Mouse (Mus musculus) ES-E14 (cell line): ENCODE data around the gene Actr2. TPM values are rescaled to one million over a fixed set of nuclear protein-coding genes. Genes with fewer than 3 reads are reported as not detected.
A peak's percentile ranks its signal among the peaks of the same experiment; 100 is the strongest.

Source experiments
- DNase-seq: peaks from one replicate; pipeline ENCODE4 v3.0.0-alpha.2; 2013; ENCODE audit warnings: low read depth, low spot score
- H3K27ac ChIP-seq: 2 replicates; pipeline ENCODE4 v1.5.1; 2012; ENCODE audit warnings: low read depth, mild to moderate bottlenecking, low read length, moderate library complexity, mixed read lengths; ENCODE audit not compliant: poor library complexity, insufficient read depth, severe bottlenecking
- H3K36me3 ChIP-seq: 2 replicates; pipeline ENCODE4 v1.6.1; 2012; ENCODE audit warnings: mild to moderate bottlenecking, low read length, moderate library complexity, mixed read lengths; ENCODE audit not compliant: control insufficient read depth, poor library complexity, insufficient read depth, severe bottlenecking
- H3K4me1 ChIP-seq, 2 experiments: fragments of 150-350 bp in 1 of 2; sonication (generic) in 1 of 2; 2 replicates each; pipeline ENCODE4 v1.6.1; 2012; ENCODE audit warnings: low read length in 2 of 2, mild to moderate bottlenecking in 1 of 2, mixed read lengths in 1 of 2; ENCODE audit not compliant: control insufficient read depth in 2 of 2, insufficient read depth in 2 of 2, poor library complexity in 1 of 2
- H3K4me3 ChIP-seq, 2 experiments: fragments of 150-350 bp in 1 of 2; sonication (generic) in 1 of 2; 2 replicates each; pipeline ENCODE4 v1.5.1; 2012; ENCODE audit warnings: low read length in 2 of 2, low read depth in 1 of 2, mild to moderate bottlenecking in 1 of 2, mixed read lengths in 1 of 2; ENCODE audit not compliant: insufficient read depth in 1 of 2, poor library complexity in 1 of 2, severe bottlenecking in 1 of 2
- H3K9ac ChIP-seq: 2 replicates; pipeline ENCODE4 v1.6.1; 2012; ENCODE audit warnings: low read depth, mild to moderate bottlenecking, low read length, mixed read lengths; ENCODE audit not compliant: poor library complexity, insufficient read depth, severe bottlenecking
- H3K9me3 ChIP-seq: fragments of 150-350 bp; sonication (generic); 2 replicates; pipeline ENCODE4 v1.6.1; 2012; ENCODE audit warnings: low read depth, mild to moderate bottlenecking, low read length; ENCODE audit not compliant: control insufficient read depth, insufficient read depth
- CHD2 ChIP-seq: IDR thresholded peaks from 2 replicates; pipeline ENCODE4 v1.6.1; 2014; ENCODE audit warnings: mild to moderate bottlenecking, low read depth, low read length, inconsistent platforms
- HCFC1 ChIP-seq: IDR thresholded peaks from 2 replicates; pipeline ENCODE4 v1.6.1; 2012; ENCODE audit warnings: low read length, inconsistent platforms, borderline replicate concordance; ENCODE audit not compliant: insufficient read depth
- MAFK ChIP-seq: IDR thresholded peaks from 2 replicates; pipeline ENCODE4 v1.6.1; 2014; ENCODE audit warnings: mild to moderate bottlenecking, low read depth, low read length, inconsistent platforms; ENCODE audit not compliant: insufficient read depth
- ZC3H11A ChIP-seq: IDR thresholded peaks from 2 replicates; pipeline ENCODE4 v1.6.1; 2012; ENCODE audit warnings: low read depth, mild to moderate bottlenecking, inconsistent platforms, low read length, borderline replicate concordance
- ZNF384 ChIP-seq: IDR thresholded peaks from 2 replicates; pipeline ENCODE4 v1.6.1; 2012; ENCODE audit warnings: low read depth, low read length, inconsistent platforms
- in situ Hi-C, 2 experiments: fragments of 600-800 bp; cut with MboI; formaldehyde crosslinking; loops; one replicate each; pipeline ENCODE4 v1.15.1; 2025; ENCODE audit warnings: low sequenced_read_pairs in 2 of 2, inconsistent platforms in 1 of 2; ENCODE audit not compliant: unreplicated experiment in 2 of 2
- total RNA-seq: library from RNA; depleted of rRNA; stranded (reverse); fragments of 300-350 nt; gene quantifications from 2 replicates; pipeline ENCODE4 v1.2.3, GENCODE M21; 2012

The Actr2 gene
- total RNA-seq, 1 experiment = 107 TPM

DNA sequence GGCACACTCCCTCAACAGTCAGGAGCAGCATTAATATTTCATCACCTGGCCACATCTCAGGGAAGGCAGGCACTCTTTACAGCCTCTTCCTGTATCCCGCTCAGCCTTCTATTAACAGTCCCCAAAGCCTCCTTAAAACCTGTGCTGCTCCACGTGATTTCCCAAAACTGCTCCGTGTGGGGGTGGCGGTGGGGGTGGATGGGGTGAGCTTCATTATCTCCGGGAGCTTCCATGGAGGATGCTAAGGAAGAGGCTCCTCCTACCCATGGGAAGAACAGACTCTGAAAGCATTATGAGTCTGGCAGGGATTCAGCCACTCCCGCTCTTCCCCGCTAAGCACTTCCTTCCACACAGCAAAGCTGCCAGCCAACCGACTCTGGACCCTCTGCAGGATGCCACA is 74.0 kb downstream of the Actr2 start:
- Histone ChIP-seq H3K4me1 (peaks cover 3 to 33% of the 10 kb centered on the region in 2 experiments; a peak in 3 of 4 replicates), H3K4me3 (peak overlapping the region in 1 of 2 experiments; percentile 19; a peak in 1 of 4 replicates), H3K36me3 (no peaks in the 10 kb centered on the region), H3K27ac (no peak overlapping the region; the same call in 1 of the 2 replicates), H3K9me3 (no peaks in the 10 kb centered on the region), H3K9ac (no peak overlapping the region; the same call in 1 of the 2 replicates)
- no peak for DNase-seq
- no peak for TF ChIP-seq ZC3H11A
- TF ChIP-seq MAFK = no peak
- no peak for TF ChIP-seq CHD2
- TF ChIP-seq ZNF384 = no peak
- TF ChIP-seq HCFC1 = no peak
- in situ Hi-C loops = loop anchor here (10.0 to 25.0 kb wide), 3 partner anchors 124 to 451 kb away; no protein-coding TSS in a partner anchor

DNA sequence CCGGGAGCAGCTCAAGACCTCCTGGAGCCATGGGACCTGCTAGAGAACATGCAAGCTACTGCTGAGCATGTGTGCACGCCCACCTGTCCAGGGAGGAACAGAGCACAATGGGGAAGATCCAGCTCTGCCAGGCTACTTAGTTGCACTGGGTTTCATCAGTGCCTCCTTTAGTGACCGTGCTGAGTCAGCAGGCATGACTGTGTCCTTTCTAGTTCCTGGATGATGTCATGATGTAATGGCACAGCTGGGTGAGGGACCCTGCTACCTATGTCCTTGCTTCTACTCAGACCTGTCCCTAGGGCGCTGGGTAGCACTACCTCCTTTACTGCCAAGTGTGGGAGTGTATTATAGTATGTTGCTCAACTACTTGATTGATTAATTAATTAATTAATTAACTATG is 75.0 kb downstream of the Actr2 start:
- no peak for TF ChIP-seq CHD2
- no peak for TF ChIP-seq ZNF384
- TF ChIP-seq ZC3H11A = no peak
- TF ChIP-seq MAFK = peak; percentile 88
- peaks cover 3 to 30% of the 10 kb centered on the region in 2 experiments; a peak in 3 of 4 replicates for H3K4me1 ChIP-seq
- in situ Hi-C loops = loop anchor here (10.0 to 25.0 kb wide), 3 partner anchors 123 to 450 kb away; no protein-coding TSS in a partner anchor
- H3K36me3 ChIP-seq = no peaks in the 10 kb centered on the region
- no peak for DNase-seq
- no peaks in the 10 kb centered on the region for H3K9me3 ChIP-seq
- H3K27ac ChIP-seq = no peak overlapping the region
- H3K9ac ChIP-seq = no peak overlapping the region
- H3K4me3 ChIP-seq = no peak overlapping the region

- in situ Hi-C loops = loop anchor here (10.0 to 25.0 kb wide), 3 partner anchors 121 to 449 kb away; no protein-coding TSS in a partner anchor
- no peak for DNase-seq
- TF ChIP-seq ZC3H11A (no peak), MAFK (no peak), ZNF384 (no peak), CHD2 (no peak), HCFC1 (no peak)
Observed at GRCm38 (mm10) chr11:20035972-20036371, 76.7 kb downstream of the Actr2 start.

GRCm38 (mm10) chr11:20035343-20035928 is 77.3 kb downstream of the Actr2 start:
- peaks cover 0 to 26% of the 10 kb centered on the region in 2 experiments; a peak in 2 of 4 replicates for H3K4me1 ChIP-seq
- in situ Hi-C loops = loop anchor here (10.0 to 25.0 kb wide), 3 partner anchors 121 to 448 kb away; no protein-coding TSS in a partner anchor
- no peaks in the 10 kb centered on the region for H3K36me3 ChIP-seq
- peak overlapping the region in 1 of 2 experiments; percentile 1; a peak in 2 of 4 replicates for H3K4me3 ChIP-seq
- H3K27ac ChIP-seq = peak overlapping the region; percentile 15; the same call in 1 of the 2 replicates
- no peaks in the 10 kb centered on the region for H3K9me3 ChIP-seq
- TF ChIP-seq CHD2 (no peak), HCFC1 (0 out of 2 replicates have a peak, but pooled peaks have one; percentile 27), ZNF384 (no peak)
- peak; percentile 64 for DNase-seq
- H3K9ac ChIP-seq = peak overlapping the region; percentile 28; the same call in 1 of the 2 replicates

More at GRCm38 (mm10) chr11:20035972-20036371, 76.7 kb downstream of the Actr2 start:
- no peaks in the 10 kb centered on the region for H3K9me3 ChIP-seq
- H3K36me3 ChIP-seq = no peaks in the 10 kb centered on the region
- peaks cover 0 to 26% of the 10 kb centered on the region in 2 experiments; a peak in 2 of 4 replicates for H3K4me1 ChIP-seq
- H3K27ac ChIP-seq = peak overlapping the region; percentile 15; the same call in 1 of the 2 replicates
- peak overlapping the region in 1 of 2 experiments; percentile 1; a peak in 2 of 4 replicates for H3K4me3 ChIP-seq
- peak overlapping the region; percentile 28; the same call in 1 of the 2 replicates for H3K9ac ChIP-seq
